Mouse (Mus musculus): Measurements from ENCODE around the gene Gm20661. TPM values are rescaled to one million over a fixed set of nuclear protein-coding genes. Genes with fewer than 3 reads are reported as not detected.
A peak's percentile ranks its signal among the peaks of the same experiment; 100 is the strongest.

Gene Gm20661
- polyA plus RNA-seq, 1 experiment from 2014 or later, result 0.74 TPM

GRCm38 (mm10) chr9:107963700-107964099, 19.2 kb upstream of the Gm20661 start:
- no peak overlapping the region for H3K27ac ChIP-seq (ENCODE audit: low read depth, low read length)
- no peaks in the 10 kb centered on the region for H3K9me3 ChIP-seq (ENCODE audit: control insufficient read depth, low read length)
- no peak overlapping the region for H3K9ac ChIP-seq (ENCODE audit: low read length)
- peaks cover 4% of the 10 kb centered on the region for H3K36me3 ChIP-seq (ENCODE audit: control insufficient read depth, insufficient read depth, low read length)
- no peaks in the 10 kb centered on the region for H3K4me1 ChIP-seq (ENCODE audit: control insufficient read depth, insufficient read depth, low read length)
- H3K4me2 ChIP-seq, result no peak overlapping the region
- no peak overlapping the region for H3K4me3 ChIP-seq (ENCODE audit: low read depth, low read length)
- DNase-seq (ENCODE audit: low spot score, missing footprints) (peak; percentile 93), ATAC-seq (ENCODE audit: low FRiP score) (peak; percentile 70; the same call in 1 of the 2 replicates)
- no peaks in the 10 kb centered on the region for H3K27me3 ChIP-seq (ENCODE audit: control insufficient read depth, insufficient read depth, low read length)
- 16% methylated on average over 5 of the region's 5 CpGs for WGBS

GRCm38 (mm10) chr9:107964681-107965080, 18.2 kb upstream of the Gm20661 start:
- no peaks in the 10 kb centered on the region for H3K4me1 ChIP-seq (ENCODE audit: control insufficient read depth, insufficient read depth, low read length)
- DNase-seq (ENCODE audit: low spot score, missing footprints) (no peak), ATAC-seq (ENCODE audit: low FRiP score) (no peak)
- H3K4me3 ChIP-seq (ENCODE audit: low read depth, low read length), result no peak overlapping the region
- no peak overlapping the region for H3K9ac ChIP-seq (ENCODE audit: low read length)
- peaks cover 6% of the 10 kb centered on the region for H3K36me3 ChIP-seq (ENCODE audit: control insufficient read depth, insufficient read depth, low read length)
- H3K27me3 ChIP-seq (ENCODE audit: control insufficient read depth, insufficient read depth, low read length), result no peaks in the 10 kb centered on the region
- no peaks in the 10 kb centered on the region for H3K9me3 ChIP-seq (ENCODE audit: control insufficient read depth, low read length)
- WGBS, result 95% methylated on average over 9 of the region's 9 CpGs
- no peak overlapping the region for H3K27ac ChIP-seq (ENCODE audit: low read depth, low read length)
- no peak overlapping the region for H3K4me2 ChIP-seq

GRCm38 (mm10) chr9:107966676-107967075, 16.2 kb upstream of the Gm20661 start:
- DNase-seq (ENCODE audit: low spot score, missing footprints), result no peak
- Histone ChIP-seq H3K4me2 (no peak overlapping the region), H3K9ac (ENCODE audit: low read length) (no peak overlapping the region), H3K27ac (ENCODE audit: low read depth, low read length) (no peak overlapping the region), H3K9me3 (ENCODE audit: control insufficient read depth, low read length) (no peaks in the 10 kb centered on the region), H3K4me1 (ENCODE audit: control insufficient read depth, insufficient read depth, low read length) (no peaks in the 10 kb centered on the region), H3K4me3 (ENCODE audit: low read depth, low read length) (no peak overlapping the region), H3K27me3 (ENCODE audit: control insufficient read depth, insufficient read depth, low read length) (no peaks in the 10 kb centered on the region), H3K36me3 (ENCODE audit: control insufficient read depth, insufficient read depth, low read length) (peaks cover 6% of the 10 kb centered on the region)
- WGBS, result 93% methylated on average over 10 of the region's 10 CpGs
- ATAC-seq (ENCODE audit: low FRiP score), result no peak

- no peak for DNase-seq (ENCODE audit: low spot score, missing footprints)
- no peaks in the 10 kb centered on the region for H3K9me3 ChIP-seq (ENCODE audit: control insufficient read depth, low read length)
- no peaks in the 10 kb centered on the region for H3K27me3 ChIP-seq (ENCODE audit: control insufficient read depth, insufficient read depth, low read length)
- H3K4me1 ChIP-seq (ENCODE audit: control insufficient read depth, insufficient read depth, low read length), result no peaks in the 10 kb centered on the region
- WGBS, result 92% methylated on average over 6 of the region's 6 CpGs
- H3K9ac ChIP-seq (ENCODE audit: low read length), result no peak overlapping the region
- H3K27ac ChIP-seq (ENCODE audit: low read depth, low read length), result no peak overlapping the region
- no peak for ATAC-seq (ENCODE audit: low FRiP score)
- H3K4me3 ChIP-seq (ENCODE audit: low read depth, low read length), result no peak overlapping the region
- peaks cover 6% of the 10 kb centered on the region; the same call in 1 of the 2 replicates for H3K36me3 ChIP-seq (ENCODE audit: control insufficient read depth, insufficient read depth, low read length)
- no peak overlapping the region for H3K4me2 ChIP-seq
Measured at GRCm38 (mm10) chr9:107967437-107967836, 15.4 kb upstream of the Gm20661 start.

- no peak for ATAC-seq (ENCODE audit: low FRiP score)
- WGBS, result 93% methylated on average over 7 of the region's 7 CpGs
- peaks cover 6% of the 10 kb centered on the region; the same call in 1 of the 2 replicates for H3K36me3 ChIP-seq (ENCODE audit: control insufficient read depth, insufficient read depth, low read length)
Measured at GRCm38 (mm10) chr9:107968531-107968930, 14.3 kb upstream of the Gm20661 start.

GRCm38 (mm10) chr9:107970311-107970710, 12.5 kb upstream of the Gm20661 start:
- Histone ChIP-seq H3K9ac (ENCODE audit: low read length) (no peak overlapping the region), H3K27me3 (ENCODE audit: control insufficient read depth, insufficient read depth, low read length) (no peaks in the 10 kb centered on the region), H3K4me3 (ENCODE audit: low read depth, low read length) (no peak overlapping the region), H3K4me1 (ENCODE audit: control insufficient read depth, insufficient read depth, low read length) (no peaks in the 10 kb centered on the region), H3K36me3 (ENCODE audit: control insufficient read depth, insufficient read depth, low read length) (peaks cover 6% of the 10 kb centered on the region; the same call in 1 of the 2 replicates), H3K9me3 (ENCODE audit: control insufficient read depth, low read length) (no peaks in the 10 kb centered on the region), H3K27ac (ENCODE audit: low read depth, low read length) (no peak overlapping the region), H3K4me2 (no peak overlapping the region)
- ATAC-seq (ENCODE audit: low FRiP score), result no peak
- no peak for DNase-seq (ENCODE audit: low spot score, missing footprints)
- 94% methylated on average over 5 of the region's 5 CpGs for WGBS

More at GRCm38 (mm10) chr9:107968531-107968930, 14.3 kb upstream of the Gm20661 start:
- Histone ChIP-seq H3K27me3 (ENCODE audit: control insufficient read depth, insufficient read depth, low read length) (no peaks in the 10 kb centered on the region), H3K9me3 (ENCODE audit: control insufficient read depth, low read length) (no peaks in the 10 kb centered on the region), H3K27ac (ENCODE audit: low read depth, low read length) (no peak overlapping the region), H3K9ac (ENCODE audit: low read length) (no peak overlapping the region), H3K4me1 (ENCODE audit: control insufficient read depth, insufficient read depth, low read length) (no peaks in the 10 kb centered on the region), H3K4me3 (ENCODE audit: low read depth, low read length) (no peak overlapping the region), H3K4me2 (no peak overlapping the region)
- no peak for DNase-seq (ENCODE audit: low spot score, missing footprints)

- Histone ChIP-seq H3K4me1 (ENCODE audit: control insufficient read depth, insufficient read depth, low read length) (no peaks in the 10 kb centered on the region), H3K27ac (ENCODE audit: low read depth, low read length) (no peak overlapping the region), H3K27me3 (ENCODE audit: control insufficient read depth, insufficient read depth, low read length) (no peaks in the 10 kb centered on the region), H3K4me3 (ENCODE audit: low read depth, low read length) (no peak overlapping the region), H3K9me3 (ENCODE audit: control insufficient read depth, low read length) (no peaks in the 10 kb centered on the region), H3K36me3 (ENCODE audit: control insufficient read depth, insufficient read depth, low read length) (peaks cover 6% of the 10 kb centered on the region; the same call in 1 of the 2 replicates), H3K4me2 (no peak overlapping the region), H3K9ac (ENCODE audit: low read length) (no peak overlapping the region)
- ATAC-seq (ENCODE audit: low FRiP score) (no peak), DNase-seq (ENCODE audit: low spot score, missing footprints) (no peak)
- 86% methylated on average over 8 of the region's 8 CpGs for WGBS
Measured at GRCm38 (mm10) chr9:107971690-107972541, 10.9 kb upstream of the Gm20661 start.

- Histone ChIP-seq H3K4me3 (ENCODE audit: low read depth, low read length) (no peak overlapping the region), H3K27ac (ENCODE audit: low read depth, low read length) (no peak overlapping the region), H3K4me2 (no peak overlapping the region), H3K27me3 (ENCODE audit: control insufficient read depth, insufficient read depth, low read length) (no peaks in the 10 kb centered on the region), H3K9me3 (ENCODE audit: control insufficient read depth, low read length) (no peaks in the 10 kb centered on the region), H3K36me3 (ENCODE audit: control insufficient read depth, insufficient read depth, low read length) (peaks cover 2% of the 10 kb centered on the region; the same call in 1 of the 2 replicates), H3K9ac (ENCODE audit: low read length) (no peak overlapping the region), H3K4me1 (ENCODE audit: control insufficient read depth, insufficient read depth, low read length) (no peaks in the 10 kb centered on the region)
- 82% methylated on average over 10 of the region's 10 CpGs for WGBS
- ATAC-seq (ENCODE audit: low FRiP score), result no peak
- DNase-seq (ENCODE audit: low spot score, missing footprints), result no peak
Measured at GRCm38 (mm10) chr9:107974491-107975171, 8.2 kb upstream of the Gm20661 start.

Measured in midbrain, embryonic 11.5 days (tissue).